Mouse (Mus musculus): Measurements from ENCODE around the gene Myoc. TPM values are rescaled to one million over a fixed set of nuclear protein-coding genes. Genes with fewer than 3 reads are reported as not detected.
"Not testable (repeated sequence)": the region's sequence is repeated elsewhere in the genome, so short reads cannot be mapped to it uniquely, and the experiment has no call there.

The Myoc gene
- polyA plus RNA-seq, 1 experiment from 2014 or later: not detected

DNA sequence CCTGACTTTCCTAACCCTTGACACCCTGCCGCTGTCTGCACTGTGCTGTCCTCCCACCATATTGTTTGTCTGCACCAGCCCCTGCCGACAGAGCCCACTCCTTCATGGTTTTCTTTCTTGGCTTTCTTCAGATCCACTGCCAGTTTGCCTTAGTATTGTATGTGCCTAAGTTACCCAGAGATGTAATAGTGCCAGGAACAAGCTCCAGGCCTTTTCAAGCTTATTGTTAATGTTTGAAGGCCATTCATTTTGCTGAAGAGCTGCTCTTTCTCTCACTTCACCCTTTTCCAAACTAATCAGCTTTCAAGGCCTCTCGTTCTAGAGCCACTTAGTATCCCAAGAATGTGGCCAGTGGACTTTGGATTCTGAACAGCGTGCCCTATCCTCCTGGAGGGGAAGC is 27.8 kb upstream of the Myoc start:
- ATAC-seq (ENCODE audit: low FRiP score): no peak
- H3K9me3 ChIP-seq (ENCODE audit: control insufficient read depth, low read length): no peaks in the 10 kb centered on the region
- no peaks in the 10 kb centered on the region for H3K4me1 ChIP-seq (replicated peaks; ENCODE audit: control insufficient read depth, insufficient read depth, low read length)
- DNase-seq (ENCODE audit: low spot score): no peak
- H3K4me2 ChIP-seq (replicated peaks; ENCODE audit: low read depth, low read length): no peak overlapping the region
- H3K27ac ChIP-seq (ENCODE audit: low read depth, low read length): no peak overlapping the region
- H3K36me3 ChIP-seq (ENCODE audit: control insufficient read depth, insufficient read depth, low read length): no peaks in the 10 kb centered on the region
- H3K4me3 ChIP-seq (ENCODE audit: low read depth, low read length): no peak overlapping the region
- no peaks in the 10 kb centered on the region for H3K27me3 ChIP-seq (ENCODE audit: control insufficient read depth, insufficient read depth, low read length)
- no peak overlapping the region for H3K9ac ChIP-seq (ENCODE audit: low read depth, low read length)
- 62% methylated on average over 4 of the region's 4 CpGs for WGBS

DNA sequence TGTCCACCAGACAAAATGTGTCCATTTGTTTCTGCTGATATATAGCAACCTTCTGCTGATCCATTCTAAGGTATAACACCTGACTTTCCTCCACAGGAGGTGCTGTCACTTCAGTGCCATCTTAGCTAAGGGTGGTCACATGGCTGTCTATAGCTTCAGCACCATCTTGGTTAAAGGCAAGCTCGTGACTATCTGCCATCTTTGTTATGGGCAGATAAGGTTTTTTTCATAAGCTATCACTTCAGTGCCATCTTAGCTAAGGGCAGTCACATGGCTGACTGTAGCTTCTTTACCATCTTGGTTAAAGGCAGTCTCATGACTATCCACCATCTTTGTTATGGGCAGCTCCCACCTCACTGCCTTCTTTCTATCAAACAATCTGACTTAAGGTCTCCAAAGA is 23.4 kb upstream of the Myoc start:
- Histone ChIP-seq H3K9me3 (ENCODE audit: control insufficient read depth, low read length) (no peaks in the 10 kb centered on the region), H3K27me3 (ENCODE audit: control insufficient read depth, insufficient read depth, low read length) (no peaks in the 10 kb centered on the region), H3K4me2 (replicated peaks; ENCODE audit: low read depth, low read length) (no peak overlapping the region), H3K4me1 (replicated peaks; ENCODE audit: control insufficient read depth, insufficient read depth, low read length) (no peaks in the 10 kb centered on the region), H3K9ac (ENCODE audit: low read depth, low read length) (no peak overlapping the region), H3K27ac (ENCODE audit: low read depth, low read length) (no peak overlapping the region), H3K36me3 (ENCODE audit: control insufficient read depth, insufficient read depth, low read length) (no peaks in the 10 kb centered on the region), H3K4me3 (ENCODE audit: low read depth, low read length) (no peak overlapping the region)
- ATAC-seq (ENCODE audit: low FRiP score) (peak; percentile 60), DNase-seq (ENCODE audit: low spot score) (no peak)
- 89% methylated on average over 1 of the region's 1 CpGs for WGBS

DNA sequence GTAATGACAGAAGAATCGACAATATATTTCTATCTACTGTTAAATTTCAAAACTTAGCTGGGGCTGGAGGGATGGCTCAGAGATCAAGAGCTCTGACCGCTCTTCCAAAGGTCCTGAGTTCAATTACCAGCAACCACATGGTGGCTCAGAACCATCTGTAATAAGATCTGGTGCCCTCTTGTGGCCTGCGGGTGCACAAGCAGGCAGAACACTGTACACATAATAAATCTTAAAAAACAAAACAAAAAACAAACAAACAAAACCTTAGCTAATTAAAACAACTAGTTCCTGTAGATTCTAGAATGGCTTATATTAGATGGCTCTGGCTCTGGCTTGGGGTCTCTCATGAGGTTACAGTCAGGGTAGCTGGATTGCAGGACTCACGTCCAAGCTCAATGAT is 18.5 kb upstream of the Myoc start:
- no peaks in the 10 kb centered on the region for H3K27me3 ChIP-seq (ENCODE audit: control insufficient read depth, insufficient read depth, low read length)
- ATAC-seq (ENCODE audit: low FRiP score): no peak
- no peak overlapping the region for H3K9ac ChIP-seq (ENCODE audit: low read depth, low read length)
- no peak overlapping the region for H3K27ac ChIP-seq (ENCODE audit: low read depth, low read length)
- no peak overlapping the region for H3K4me2 ChIP-seq (replicated peaks; ENCODE audit: low read depth, low read length)
- no peak for DNase-seq (ENCODE audit: low spot score)
- no peaks in the 10 kb centered on the region for H3K9me3 ChIP-seq (ENCODE audit: control insufficient read depth, low read length)
- 68% methylated on average over 4 of the region's 4 CpGs for whole genome bisulfite sequencing
- H3K36me3 ChIP-seq (ENCODE audit: control insufficient read depth, insufficient read depth, low read length): no peaks in the 10 kb centered on the region
- no peaks in the 10 kb centered on the region for H3K4me1 ChIP-seq (replicated peaks; ENCODE audit: control insufficient read depth, insufficient read depth, low read length)
- H3K4me3 ChIP-seq (ENCODE audit: low read depth, low read length): no peak overlapping the region

DNA sequence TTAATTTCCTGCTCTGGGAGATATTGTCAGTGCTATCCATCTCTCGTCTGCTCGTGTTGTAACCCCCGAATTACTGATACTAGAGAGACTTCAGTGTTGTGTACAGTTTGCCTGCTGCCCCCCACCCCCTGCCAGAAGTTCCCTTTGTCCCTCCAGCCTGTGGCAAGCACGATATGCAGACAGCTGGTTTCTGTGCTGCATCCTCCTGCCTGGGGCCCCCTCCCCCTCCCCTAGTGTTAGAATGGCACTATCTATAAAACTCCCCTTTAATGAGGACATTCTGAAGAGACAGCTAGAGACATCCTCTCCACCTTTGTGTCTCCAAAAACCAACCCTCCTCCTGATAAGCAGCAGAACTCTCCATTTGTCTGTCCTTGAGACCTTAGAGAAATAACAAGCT is 15.1 kb upstream of the Myoc start:
- no peak overlapping the region for H3K4me2 ChIP-seq (replicated peaks; ENCODE audit: low read depth, low read length)
- DNase-seq (ENCODE audit: low spot score) (no peak), ATAC-seq (ENCODE audit: low FRiP score) (peak; percentile 47; the same call in 1 of the 2 replicates)
- no peaks in the 10 kb centered on the region for H3K9me3 ChIP-seq (ENCODE audit: control insufficient read depth, low read length)
- H3K27me3 ChIP-seq (ENCODE audit: control insufficient read depth, insufficient read depth, low read length): no peaks in the 10 kb centered on the region
- 40% methylated on average over 4 of the region's 4 CpGs for WGBS
- no peak overlapping the region for H3K4me3 ChIP-seq (ENCODE audit: low read depth, low read length)
- H3K4me1 ChIP-seq (replicated peaks; ENCODE audit: control insufficient read depth, insufficient read depth, low read length): no peaks in the 10 kb centered on the region
- no peaks in the 10 kb centered on the region for H3K36me3 ChIP-seq (ENCODE audit: control insufficient read depth, insufficient read depth, low read length)
- H3K9ac ChIP-seq (ENCODE audit: low read depth, low read length): no peak overlapping the region
- no peak overlapping the region for H3K27ac ChIP-seq (ENCODE audit: low read depth, low read length)

DNA sequence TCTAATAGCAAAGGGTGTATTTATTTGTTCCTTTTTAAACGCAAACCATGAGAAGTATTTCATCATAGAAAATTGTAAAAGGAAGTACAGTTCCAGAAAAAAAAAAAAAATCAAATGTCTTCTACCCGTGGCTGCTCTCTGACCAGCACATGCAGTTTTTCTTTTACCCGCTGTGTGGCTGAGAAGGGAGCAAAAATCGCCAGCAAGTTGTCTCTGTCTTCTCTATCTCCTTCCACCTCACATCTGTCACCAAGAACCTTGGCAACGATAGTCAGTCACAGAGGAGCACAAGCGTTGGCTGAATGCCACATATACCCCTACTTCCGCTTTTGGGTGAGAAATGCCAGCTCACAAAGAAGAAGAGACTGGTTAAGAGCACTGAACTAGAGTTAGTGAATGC is 13.7 kb upstream of the Myoc start:
- no peaks in the 10 kb centered on the region for H3K27me3 ChIP-seq (ENCODE audit: control insufficient read depth, insufficient read depth, low read length)
- H3K36me3 ChIP-seq (ENCODE audit: control insufficient read depth, insufficient read depth, low read length): no peaks in the 10 kb centered on the region
- no peak overlapping the region for H3K4me3 ChIP-seq (ENCODE audit: low read depth, low read length)
- H3K9ac ChIP-seq (ENCODE audit: low read depth, low read length): no peak overlapping the region
- WGBS: 74% methylated on average over 7 of the region's 7 CpGs
- H3K9me3 ChIP-seq (ENCODE audit: control insufficient read depth, low read length): no peaks in the 10 kb centered on the region
- no peak overlapping the region for H3K4me2 ChIP-seq (replicated peaks; ENCODE audit: low read depth, low read length)
- ATAC-seq (ENCODE audit: low FRiP score) (no peak), DNase-seq (ENCODE audit: low spot score) (no peak)
- no peaks in the 10 kb centered on the region for H3K4me1 ChIP-seq (replicated peaks; ENCODE audit: control insufficient read depth, insufficient read depth, low read length)
- no peak overlapping the region for H3K27ac ChIP-seq (ENCODE audit: low read depth, low read length)

DNA sequence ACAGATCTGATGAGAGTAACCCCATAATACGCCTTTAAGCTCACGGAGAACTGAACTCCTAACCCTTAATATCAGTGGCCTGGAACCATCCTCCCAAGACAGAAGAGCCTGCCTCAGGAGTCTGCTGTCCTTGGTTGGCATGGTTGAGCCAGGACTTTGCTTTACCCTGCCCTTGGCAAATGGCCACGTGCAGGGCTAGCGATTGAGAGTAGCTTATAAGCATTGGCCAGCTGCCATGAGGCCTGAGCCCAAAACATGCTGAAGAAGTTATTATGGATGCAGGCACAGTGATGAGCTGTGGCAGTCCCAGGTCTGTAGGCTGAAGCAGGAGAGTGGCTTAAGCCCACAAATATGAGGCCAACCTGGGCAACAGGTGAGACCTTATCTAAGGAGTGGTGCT is 11.1 kb upstream of the Myoc start:
- H3K9ac ChIP-seq (ENCODE audit: low read depth, low read length); H3K4me1 ChIP-seq (replicated peaks; ENCODE audit: control insufficient read depth, insufficient read depth, low read length); H3K4me2 ChIP-seq (replicated peaks; ENCODE audit: low read depth, low read length); ATAC-seq (ENCODE audit: low FRiP score); H3K27ac ChIP-seq (ENCODE audit: low read depth, low read length); H3K36me3 ChIP-seq (ENCODE audit: control insufficient read depth, insufficient read depth, low read length); H3K27me3 ChIP-seq (ENCODE audit: control insufficient read depth, insufficient read depth, low read length); H3K4me3 ChIP-seq (ENCODE audit: low read depth, low read length); DNase-seq (ENCODE audit: low spot score); H3K9me3 ChIP-seq (ENCODE audit: control insufficient read depth, low read length): not testable (repeated sequence)
- 95% methylated on average over 4 of the region's 4 CpGs for WGBS

DNA sequence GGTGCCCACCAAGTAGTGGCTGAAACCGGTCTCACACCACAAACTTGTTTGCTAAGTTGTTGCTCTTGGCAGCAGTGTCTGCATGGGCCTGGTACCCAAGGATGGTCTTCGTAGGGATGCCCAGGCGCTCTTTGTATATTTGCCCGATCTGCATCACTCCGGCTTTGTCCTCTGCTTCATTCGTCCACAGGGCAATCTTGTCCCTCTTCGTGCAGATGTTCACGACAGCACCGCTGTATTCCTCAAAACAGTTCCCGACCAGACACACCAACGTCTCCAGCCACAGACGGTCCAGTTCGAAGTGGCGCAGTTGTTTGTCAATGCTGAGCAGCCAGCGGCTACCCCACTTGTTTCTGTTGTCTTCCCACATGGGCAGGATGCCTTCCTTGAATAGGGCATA is 10.6 kb upstream of the Myoc start:
- H3K4me3 ChIP-seq (ENCODE audit: low read depth, low read length); H3K9me3 ChIP-seq (ENCODE audit: control insufficient read depth, low read length); H3K4me1 ChIP-seq (replicated peaks; ENCODE audit: control insufficient read depth, insufficient read depth, low read length); H3K36me3 ChIP-seq (ENCODE audit: control insufficient read depth, insufficient read depth, low read length); H3K27me3 ChIP-seq (ENCODE audit: control insufficient read depth, insufficient read depth, low read length); ATAC-seq (ENCODE audit: low FRiP score); H3K4me2 ChIP-seq (replicated peaks; ENCODE audit: low read depth, low read length); DNase-seq (ENCODE audit: low spot score); H3K9ac ChIP-seq (ENCODE audit: low read depth, low read length); H3K27ac ChIP-seq (ENCODE audit: low read depth, low read length): not testable (repeated sequence)
- 93% methylated on average over 15 of the region's 15 CpGs for WGBS

DNA sequence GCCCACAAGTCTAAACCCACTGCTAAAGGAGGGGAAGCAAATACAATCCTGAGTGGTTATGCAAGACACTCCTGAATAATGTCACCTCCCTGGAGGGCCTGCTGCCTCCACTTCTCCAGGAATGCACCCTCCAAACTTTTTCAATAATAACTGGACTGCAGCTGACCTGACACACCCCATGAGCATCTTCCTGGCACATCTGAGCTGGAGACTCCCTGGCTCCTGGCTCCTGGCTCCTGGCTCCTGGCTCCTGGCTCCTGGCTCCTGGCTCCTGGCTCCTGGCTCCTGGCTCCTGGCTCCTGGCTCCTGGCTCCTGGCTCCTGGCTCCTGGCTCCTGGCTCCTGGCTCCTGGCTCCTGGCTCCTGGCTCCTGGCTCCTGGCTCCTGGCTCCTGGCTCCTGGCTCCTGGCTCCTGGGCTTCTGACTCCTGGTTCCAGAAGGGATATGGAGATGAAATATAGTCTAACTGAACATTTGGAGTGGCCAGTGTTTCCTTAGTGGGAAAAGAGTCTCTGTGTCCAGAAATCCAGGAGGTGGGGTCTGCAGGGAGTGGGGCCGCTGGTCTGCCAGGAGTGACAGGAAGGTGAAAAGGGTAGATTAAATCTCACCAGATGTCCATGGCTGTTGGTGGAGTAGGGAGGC is 3.5 kb upstream of the Myoc start:
- not testable (repeated sequence) for H3K4me3 ChIP-seq (ENCODE audit: low read depth, low read length); H3K27me3 ChIP-seq (ENCODE audit: control insufficient read depth, insufficient read depth, low read length); H3K36me3 ChIP-seq (ENCODE audit: control insufficient read depth, insufficient read depth, low read length); H3K4me1 ChIP-seq (replicated peaks; ENCODE audit: control insufficient read depth, insufficient read depth, low read length); ATAC-seq (ENCODE audit: low FRiP score); DNase-seq (ENCODE audit: low spot score); H3K9me3 ChIP-seq (ENCODE audit: control insufficient read depth, low read length); H3K27ac ChIP-seq (ENCODE audit: low read depth, low read length); H3K4me2 ChIP-seq (replicated peaks; ENCODE audit: low read depth, low read length); H3K9ac ChIP-seq (ENCODE audit: low read depth, low read length)
- WGBS: 75% methylated on average over 1 of the region's 1 CpGs

DNA sequence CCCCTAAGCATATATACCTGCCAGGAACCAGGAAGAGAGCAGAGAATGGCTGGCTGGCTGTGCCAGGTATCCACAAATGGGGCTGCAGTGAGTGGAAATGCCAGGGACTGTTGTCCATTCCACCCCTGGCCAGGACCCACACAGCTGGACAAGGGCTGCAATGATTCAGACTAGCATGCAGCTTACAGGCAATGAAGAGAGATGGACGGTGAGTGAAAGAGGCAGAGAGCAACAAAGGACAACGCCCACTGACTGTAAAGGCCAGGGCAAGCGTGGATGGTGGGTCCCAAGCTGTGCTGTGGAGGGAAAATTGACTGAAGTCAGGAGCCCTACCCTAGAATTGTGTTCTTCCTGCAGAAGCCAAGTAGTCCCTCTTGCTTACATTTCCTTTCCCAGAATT is 2.4 kb upstream of the Myoc start:
- no peaks in the 10 kb centered on the region for H3K27me3 ChIP-seq (ENCODE audit: control insufficient read depth, insufficient read depth, low read length)
- H3K4me2 ChIP-seq (replicated peaks; ENCODE audit: low read depth, low read length): no peak overlapping the region
- no peaks in the 10 kb centered on the region for H3K36me3 ChIP-seq (ENCODE audit: control insufficient read depth, insufficient read depth, low read length)
- DNase-seq (ENCODE audit: low spot score) (no peak), ATAC-seq (ENCODE audit: low FRiP score) (no peak)
- no peak overlapping the region for H3K4me3 ChIP-seq (ENCODE audit: low read depth, low read length)
- H3K4me1 ChIP-seq (replicated peaks; ENCODE audit: control insufficient read depth, insufficient read depth, low read length): no peaks in the 10 kb centered on the region
- no peak overlapping the region for H3K27ac ChIP-seq (ENCODE audit: low read depth, low read length)
- no peak overlapping the region for H3K9ac ChIP-seq (ENCODE audit: low read depth, low read length)
- 71% methylated on average over 3 of the region's 3 CpGs for WGBS
- no peaks in the 10 kb centered on the region for H3K9me3 ChIP-seq (ENCODE audit: control insufficient read depth, low read length)

All from hindbrain, embryonic 11.5 days (tissue).